Mouse (Mus musculus): ENCODE results near the gene Gm21775. TPM values are rescaled to one million over a fixed set of nuclear protein-coding genes. Genes with fewer than 3 reads are reported as not detected.
"Not testable (repeated sequence)": the region's sequence is repeated elsewhere in the genome, so short reads cannot be mapped to it uniquely, and the experiment has no call there.

The Gm21775 gene
- not detected for total RNA-seq (2021)
- long read RNA-seq, experiment 1: 0 reads
- long read RNA-seq, experiment 2: 0 reads

DNA sequence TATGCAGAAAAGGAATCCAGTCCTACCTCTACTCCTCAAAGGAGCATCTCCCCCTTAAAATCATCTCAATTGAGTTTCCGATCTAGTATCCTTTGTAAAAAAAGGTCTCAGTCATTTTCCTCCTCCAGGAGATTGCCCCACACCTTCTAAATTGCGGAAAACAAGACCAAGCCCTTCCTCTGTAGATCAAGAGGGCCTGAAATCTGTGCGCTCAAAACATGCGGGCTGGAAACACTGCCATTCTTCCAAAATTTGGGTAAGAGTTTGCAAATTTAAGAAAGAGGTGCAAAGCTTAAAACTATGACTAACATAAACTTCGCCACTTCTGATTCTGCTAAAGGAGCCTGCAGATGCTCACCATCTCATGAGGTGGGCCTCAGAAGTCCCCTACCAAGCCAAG lies at the start of gene Gm21775:
Gene Gm21775 (plus strand): TSS at position 301 of the 400 bp plus-strand sequence.
- DNase-seq: not testable (repeated sequence)

DNA sequence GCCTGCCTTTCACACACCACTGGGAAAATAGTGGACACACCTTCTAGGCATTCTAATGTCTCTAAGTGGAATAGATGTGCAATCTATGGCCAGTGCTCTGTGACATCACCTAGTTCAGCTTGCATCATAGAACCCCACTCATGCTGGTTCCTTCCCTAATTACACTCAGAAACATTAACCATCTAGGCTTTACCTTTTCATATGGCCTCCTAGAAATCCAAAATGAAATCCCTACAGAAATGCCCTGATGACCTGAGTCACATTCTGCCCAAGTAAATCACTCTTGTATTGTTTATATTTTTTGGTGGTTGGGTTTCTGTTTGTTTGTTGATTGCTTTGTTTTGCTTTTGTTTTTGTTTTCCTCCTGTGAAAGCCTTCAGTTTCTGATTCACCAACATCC lies 17.3 kb upstream of the Gm21775 start, which contains the start of gene Gm20737:
Gene Gm20737 (minus strand): TSS at position 101 of the 400 bp plus-strand sequence.
- not testable (repeated sequence) for DNase-seq

Other genes with a start within 250 kb of the Gm21775 start
- not detected for gene Gm20834, start 228.9 kb upstream of the Gm21775 start, total RNA-seq (2021)
- not detected for gene Gm28510, start 140.7 kb upstream of the Gm21775 start, total RNA-seq (2021)
- not detected for gene Gm20737, start 17.4 kb upstream of the Gm21775 start, total RNA-seq (2021)
- gene Gm21900, start 62.9 kb downstream of the Gm21775 start, total RNA-seq (2021): not detected
- gene Gm20777, start 199.0 kb downstream of the Gm21775 start, total RNA-seq (2021): not detected